Mouse (Mus musculus): ENCODE data around the gene Abcd4. TPM values are rescaled to one million over a fixed set of nuclear protein-coding genes. Genes with fewer than 3 reads are reported as not detected.

Abcd4 gene
- 2.8 and 5.9 TPM in 2 replicates for polyA plus RNA-seq (2012)

DNA sequence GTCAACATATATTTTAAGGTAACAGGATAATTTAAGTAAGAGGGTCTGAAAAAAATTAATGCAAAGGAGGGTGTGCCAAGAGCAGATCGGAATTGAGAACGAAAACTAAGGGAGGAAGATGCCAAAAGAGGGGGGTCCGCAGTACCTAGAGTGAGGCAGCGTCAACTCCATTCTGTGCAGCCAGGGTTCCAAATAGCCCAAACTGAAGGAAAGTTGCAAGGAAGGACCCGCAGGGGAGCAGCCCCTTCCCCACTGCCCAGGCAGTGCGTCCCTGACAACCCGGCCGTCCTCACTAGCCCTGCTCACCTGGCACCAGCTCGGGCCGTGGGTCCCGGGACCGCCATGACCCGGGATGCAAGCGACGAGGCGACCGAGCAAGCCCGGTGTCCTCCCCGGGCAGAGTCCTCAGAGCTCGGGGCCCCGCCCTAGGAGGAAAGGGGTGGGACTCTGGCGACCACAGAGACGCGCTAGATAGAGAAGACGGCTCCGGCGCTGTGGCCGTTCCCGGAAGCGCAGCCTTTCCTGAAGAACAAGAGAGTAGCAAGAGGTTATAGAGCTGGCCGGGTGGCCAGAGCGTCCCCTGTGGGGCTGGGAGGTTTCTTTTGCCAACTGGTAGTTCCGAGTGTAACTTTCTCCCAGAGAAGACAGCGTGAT lies at the start of gene Abcd4:
Abcd4 (minus strand) TSS at position 437 of the 654 bp plus-strand sequence.
- TF ChIP-seq GATA1 (IDR thresholded peaks at IDR 0.05; ENCODE audit: low read length), result no peak

DNA sequence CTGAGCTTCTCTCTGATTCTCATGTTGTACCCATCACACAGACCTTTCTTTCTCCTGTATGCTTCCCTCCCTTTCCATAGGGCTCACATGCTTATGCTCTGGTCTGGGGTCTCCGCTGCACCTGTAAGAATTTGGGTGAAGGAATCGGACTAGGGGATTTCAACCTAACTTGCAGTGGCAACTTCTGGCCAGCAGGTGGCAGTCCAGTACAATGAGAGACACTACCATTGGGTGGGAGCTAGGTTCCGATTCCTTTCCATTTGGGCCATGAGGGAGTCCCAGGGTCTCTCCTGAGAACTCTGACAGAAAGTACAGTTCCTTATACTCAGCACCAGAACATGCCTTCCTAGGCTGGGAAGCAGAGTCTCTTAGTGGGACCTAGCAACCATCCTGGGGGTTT lies 36.7 kb upstream of the Abcd4 start:
- TF ChIP-seq GATA1 (IDR thresholded peaks at IDR 0.05; ENCODE audit: low read length), result no peak

DNA sequence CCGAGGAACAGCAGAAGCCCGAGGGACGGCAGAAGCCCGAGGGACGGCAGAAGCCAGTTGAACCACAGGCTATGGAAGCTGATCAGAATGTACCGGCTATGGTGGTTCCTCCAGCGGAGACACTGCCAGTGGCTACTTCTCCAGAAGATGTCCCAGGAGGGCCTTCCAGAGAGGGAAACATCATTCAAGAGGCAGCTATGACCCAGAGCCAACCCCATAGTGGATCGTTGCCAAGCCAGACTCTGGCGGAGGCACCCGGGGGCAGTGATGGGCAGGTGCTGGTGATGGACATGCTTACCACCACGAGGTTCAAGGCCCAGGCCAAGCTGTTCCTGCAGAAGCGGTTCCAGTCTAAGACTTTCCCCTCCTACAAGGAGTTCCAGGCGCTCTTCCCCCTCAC lies 33.0 kb upstream of the Abcd4 start:
- TF ChIP-seq GATA1 (IDR thresholded peaks at IDR 0.05; ENCODE audit: low read length), result no peak

DNA sequence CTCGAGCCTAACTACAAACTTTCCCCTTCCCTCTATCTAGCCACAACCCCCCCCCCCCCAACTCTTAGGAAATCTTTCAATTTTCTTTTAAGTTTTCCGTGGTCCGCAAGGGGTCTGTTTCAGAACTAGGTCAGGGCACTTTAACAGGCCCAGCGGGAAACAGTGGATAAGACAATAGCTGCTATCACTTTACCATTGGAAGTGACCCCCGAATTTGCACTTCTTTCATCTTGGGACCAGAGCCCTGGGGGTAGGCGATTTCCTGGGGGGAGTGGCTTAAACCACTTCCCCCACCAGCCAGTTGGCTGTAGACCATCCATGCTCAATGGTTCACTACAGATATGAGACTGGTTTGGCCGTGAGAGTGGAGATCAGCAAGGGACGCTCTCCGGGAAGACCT lies 23.4 kb upstream of the Abcd4 start, which contains the start of gene Vrtn:
Vrtn (plus strand) TSS at position 366 of the 400 bp plus-strand sequence.
- TF ChIP-seq GATA1 (IDR thresholded peaks at IDR 0.05; ENCODE audit: low read length), result no peak

DNA sequence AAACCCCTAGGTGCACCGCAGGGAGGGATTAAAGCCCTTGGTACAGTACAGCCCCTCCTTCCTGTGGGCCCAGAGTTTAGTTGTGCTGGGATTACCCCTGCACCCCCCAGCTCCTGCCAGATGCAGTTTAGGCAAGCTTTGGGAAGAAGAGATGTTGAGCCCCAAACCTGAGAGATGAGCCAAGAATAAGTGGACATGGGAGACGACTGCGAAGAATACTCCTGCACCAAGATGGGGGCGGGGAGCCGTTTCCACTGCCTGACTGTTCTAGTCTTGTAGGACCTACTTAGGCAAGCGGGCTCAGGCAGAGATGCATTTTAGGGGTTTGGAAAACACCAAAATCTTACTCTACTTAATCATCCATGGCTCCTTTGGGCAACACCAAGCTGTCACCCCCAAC lies 23.0 kb upstream of the Abcd4 start:
- TF ChIP-seq GATA1 (IDR thresholded peaks at IDR 0.05; ENCODE audit: low read length), result no peak

DNA sequence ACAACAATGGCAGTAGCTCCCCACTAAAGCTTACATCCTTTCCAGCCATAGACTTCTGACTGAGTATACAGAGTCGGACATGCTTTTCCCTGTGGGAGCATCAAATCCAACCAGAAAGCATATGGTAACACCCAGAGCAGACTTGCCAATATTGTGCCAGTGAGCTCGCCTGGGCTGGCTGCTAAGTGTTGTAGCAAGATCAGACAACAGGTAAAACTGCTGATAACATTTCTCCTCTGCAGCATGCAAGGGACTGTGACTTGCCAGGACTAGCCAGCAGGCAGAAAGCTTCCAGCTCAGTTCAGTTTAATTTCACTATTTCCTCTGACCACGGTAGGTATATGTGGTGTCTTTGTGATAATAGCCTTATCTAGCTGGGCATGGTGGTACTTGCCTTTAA lies 14.7 kb upstream of the Abcd4 start:
- TF ChIP-seq GATA1 (IDR thresholded peaks at IDR 0.05; ENCODE audit: low read length), result no peak

DNA sequence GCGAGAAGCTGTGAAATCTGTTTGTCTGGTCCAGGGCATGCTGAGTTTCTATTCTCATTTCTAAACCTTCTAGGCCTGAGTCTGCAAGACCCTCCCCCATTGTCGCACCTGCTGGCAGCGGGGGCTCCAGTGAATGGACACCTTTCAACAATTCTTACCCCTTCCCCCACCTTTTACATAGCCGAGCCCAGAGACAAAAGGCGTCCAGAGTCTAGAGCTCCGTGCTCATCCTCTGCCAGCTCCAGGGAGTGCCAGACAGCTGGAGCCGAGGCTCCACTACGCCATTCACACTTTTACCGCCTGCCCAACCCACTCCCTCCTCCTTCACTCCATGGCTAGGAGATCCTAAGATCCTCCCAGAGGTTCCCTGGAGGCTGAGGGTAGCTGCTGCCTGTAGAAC lies 7.9 kb upstream of the Abcd4 start:
- no peak for TF ChIP-seq GATA1 (IDR thresholded peaks at IDR 0.05; ENCODE audit: low read length)

DNA sequence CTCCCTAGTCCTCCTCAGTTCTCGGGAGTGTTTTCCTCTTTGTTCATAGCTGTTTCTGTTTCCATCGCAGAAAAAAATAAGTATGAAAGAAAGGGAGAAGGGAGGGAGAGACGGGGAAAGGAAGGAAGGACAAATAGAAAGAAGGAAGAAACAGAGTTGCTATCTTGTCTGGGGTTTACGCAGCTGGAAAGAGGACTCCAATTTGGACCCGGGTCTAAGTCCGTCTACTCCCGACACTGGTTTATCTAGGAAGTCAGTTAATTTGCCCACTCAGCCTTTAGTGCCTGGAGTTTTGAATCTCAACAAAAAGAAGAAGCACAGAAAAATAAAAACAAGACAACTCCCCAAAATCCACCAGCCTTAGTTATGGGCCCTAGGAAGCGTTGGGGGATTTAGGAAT lies 7.4 kb upstream of the Abcd4 start:
- no peak for TF ChIP-seq GATA1 (IDR thresholded peaks at IDR 0.05; ENCODE audit: low read length)

DNA sequence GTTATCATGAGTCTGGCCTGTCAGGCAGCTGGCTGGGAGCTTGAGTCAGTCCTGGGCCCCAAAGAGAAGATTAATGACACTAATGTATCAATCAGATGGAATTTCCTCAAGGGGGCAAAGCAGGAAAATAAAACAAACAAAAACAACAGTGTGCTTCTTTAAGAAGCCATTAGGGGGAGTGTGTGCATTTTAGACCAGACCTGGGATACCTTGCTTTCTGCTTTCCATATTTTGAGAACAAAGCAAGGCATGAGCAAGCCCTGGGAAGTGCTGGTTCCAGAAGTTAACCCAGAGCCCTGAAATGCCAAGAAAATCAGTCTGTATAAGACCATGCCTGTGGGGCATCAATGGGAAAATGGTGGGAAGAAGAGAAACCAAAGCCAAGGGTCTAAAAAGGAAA lies 3.8 kb upstream of the Abcd4 start:
- no peak for TF ChIP-seq GATA1 (IDR thresholded peaks at IDR 0.05; ENCODE audit: low read length)

DNA sequence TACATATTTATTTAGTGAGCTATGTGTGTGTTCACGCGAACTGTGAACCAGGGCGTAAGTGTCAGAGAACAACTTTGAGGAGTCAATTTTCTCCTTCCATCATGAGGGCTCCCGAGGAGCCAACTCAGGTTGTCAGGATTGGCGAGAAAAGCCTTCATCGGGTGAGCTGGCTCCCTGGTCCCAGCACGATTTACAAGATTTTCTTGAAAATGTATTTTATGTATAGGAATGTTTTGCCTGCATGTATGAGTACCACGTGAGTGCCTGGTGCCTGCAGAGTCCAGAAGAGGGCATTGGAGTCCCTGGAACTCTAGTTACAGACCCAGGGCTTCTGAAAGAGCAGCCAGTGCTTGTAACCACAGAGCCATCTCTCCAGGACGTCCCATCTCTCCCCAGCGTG lies 450 bp upstream of the Abcd4 start:
- no peak for TF ChIP-seq GATA1 (IDR thresholded peaks at IDR 0.05; ENCODE audit: low read length)

DNA sequence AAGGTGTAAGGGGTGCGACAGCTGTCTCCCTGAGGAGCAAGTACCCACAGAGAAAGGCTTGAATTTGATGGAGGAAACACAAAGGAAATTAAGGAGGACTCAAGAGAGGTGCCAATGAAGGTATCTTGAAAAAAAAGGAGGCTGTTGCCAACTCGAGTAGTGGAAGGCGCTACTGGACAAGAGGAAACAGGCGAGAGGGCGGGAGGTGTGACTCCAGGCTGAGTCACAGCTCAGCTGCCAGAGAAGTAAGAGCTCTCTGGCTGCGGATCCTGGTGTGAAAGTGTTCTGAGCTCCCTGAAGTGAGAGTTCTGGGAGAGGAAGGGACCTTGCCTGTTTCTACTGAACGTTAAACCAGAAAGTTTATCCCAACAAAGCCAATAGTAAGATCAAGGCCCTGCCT lies 2.7 kb downstream of the Abcd4 start:
- TF ChIP-seq GATA1 (IDR thresholded peaks at IDR 0.05; ENCODE audit: low read length), result no peak

DNA sequence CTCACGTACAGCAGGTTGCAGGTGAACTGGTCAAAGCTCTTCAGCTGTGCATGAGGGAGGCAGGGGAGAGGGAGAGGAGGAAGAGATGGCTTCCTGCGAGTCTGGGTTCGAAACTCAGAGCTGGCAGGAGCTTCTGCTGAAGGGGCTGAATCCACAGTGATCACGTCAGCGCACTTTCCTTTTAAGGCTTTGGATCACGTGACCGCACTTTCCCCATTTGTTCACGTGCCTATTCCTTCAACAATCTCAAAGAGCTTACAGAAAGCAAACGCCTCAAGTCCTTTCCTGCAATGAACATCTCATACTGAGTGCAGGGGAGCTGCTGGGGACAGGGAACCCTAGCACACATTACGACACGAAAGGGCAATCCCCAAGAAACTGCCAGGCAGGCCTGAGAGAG lies 3.2 kb downstream of the Abcd4 start:
- no peak for TF ChIP-seq GATA1 (IDR thresholded peaks at IDR 0.05; ENCODE audit: low read length)

DNA sequence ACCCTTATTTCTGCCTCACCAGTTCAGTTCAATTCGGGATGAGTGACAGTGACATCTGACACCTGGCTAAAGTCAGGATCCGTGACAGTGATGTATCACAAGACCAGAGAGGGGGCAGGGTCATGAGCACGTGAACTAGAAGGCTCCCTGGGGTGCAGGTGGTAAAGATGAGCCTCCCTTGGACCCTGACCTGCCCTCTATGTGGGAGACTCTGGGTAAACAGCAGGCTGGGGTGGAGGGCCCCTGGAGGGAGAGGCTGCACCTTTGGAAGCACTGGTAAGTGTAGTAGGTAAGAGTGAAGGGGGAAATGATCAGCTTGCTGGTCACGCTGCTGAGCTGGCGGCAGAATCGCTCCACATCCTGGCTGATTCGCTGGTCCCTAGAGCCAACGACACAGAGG lies 4.7 kb downstream of the Abcd4 start:
- no peak for TF ChIP-seq GATA1 (IDR thresholded peaks at IDR 0.05; ENCODE audit: low read length)

DNA sequence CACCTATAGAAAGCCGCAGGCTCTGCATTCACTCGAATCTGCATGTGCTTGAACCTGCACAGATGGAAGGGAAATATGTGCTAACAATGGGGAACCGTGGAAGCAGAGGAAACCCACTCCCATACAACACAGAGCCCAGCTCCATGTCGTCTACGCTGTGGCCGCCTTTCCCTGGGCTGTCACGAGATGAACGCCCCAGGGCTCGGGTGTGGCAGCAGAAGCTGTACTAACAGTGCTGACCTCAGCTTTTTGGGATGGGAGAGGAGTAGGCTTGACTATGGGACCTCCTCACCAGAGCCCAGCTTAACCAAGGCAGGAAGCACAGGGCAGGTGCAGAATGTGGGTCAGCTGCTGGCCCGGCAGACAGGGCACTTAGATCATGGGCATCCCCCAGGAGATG lies 5.5 kb downstream of the Abcd4 start:
- TF ChIP-seq GATA1 (IDR thresholded peaks at IDR 0.05; ENCODE audit: low read length), result no peak

DNA sequence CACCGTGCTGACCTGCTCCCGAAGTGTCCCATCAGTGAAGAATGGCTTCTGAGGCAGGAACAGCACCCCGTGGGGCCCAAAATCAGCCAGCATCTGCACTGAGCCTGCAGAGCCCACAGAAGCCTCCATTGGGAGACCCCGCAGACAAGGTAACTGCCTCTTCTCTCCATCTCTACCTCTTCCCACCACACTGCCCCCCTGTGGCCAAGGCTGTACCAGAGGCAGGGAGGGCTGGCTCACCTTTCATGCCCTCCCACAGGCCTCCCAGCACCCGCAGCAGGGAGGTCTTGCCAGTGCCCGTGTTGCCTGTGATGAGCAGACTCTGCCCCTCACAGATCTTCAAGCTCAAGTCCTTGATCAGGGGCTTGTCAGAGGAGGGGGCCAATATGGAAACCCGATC lies 11.4 kb downstream of the Abcd4 start:
- no peak for TF ChIP-seq GATA1 (IDR thresholded peaks at IDR 0.05; ENCODE audit: low read length)

DNA sequence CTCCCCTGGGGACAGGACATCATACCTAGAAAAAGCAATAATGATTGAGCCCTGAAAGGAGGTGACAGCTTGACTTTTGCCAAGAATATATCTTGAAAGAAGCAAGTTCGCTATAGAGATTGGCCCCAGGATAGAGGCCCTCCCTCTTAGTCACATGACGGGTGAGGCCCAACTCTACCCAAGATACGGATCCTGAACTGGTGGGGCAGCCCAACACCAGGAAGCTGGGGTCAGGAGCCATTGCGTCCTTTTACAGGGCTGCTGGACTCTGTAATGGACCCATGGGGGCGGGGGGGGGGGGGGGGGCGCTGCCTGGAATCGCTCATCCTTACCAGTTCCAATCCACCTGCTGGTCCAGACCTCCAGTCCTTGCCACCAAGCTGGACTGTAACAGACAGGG lies 13.2 kb downstream of the Abcd4 start:
- no peak for TF ChIP-seq GATA1 (IDR thresholded peaks at IDR 0.05; ENCODE audit: low read length)

DNA sequence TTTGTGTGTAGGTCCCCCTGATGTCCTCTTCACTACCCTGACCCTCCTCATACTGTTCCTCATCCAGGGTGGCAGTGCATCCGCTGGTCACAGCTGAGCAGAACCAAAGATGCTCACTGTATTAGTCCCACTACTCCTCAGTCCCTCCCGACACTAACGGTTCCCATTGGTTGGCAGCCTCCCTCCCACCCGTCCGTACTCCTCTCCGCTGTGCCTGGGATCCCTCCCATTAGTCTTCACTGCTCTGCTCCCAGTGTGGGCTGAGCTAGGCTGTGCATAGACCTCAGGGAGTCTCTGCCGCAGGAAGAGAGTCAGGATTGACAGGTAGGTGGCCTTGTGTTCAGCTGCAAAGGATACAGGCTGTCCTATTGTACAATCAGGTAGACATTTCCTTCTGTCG lies 18.9 kb downstream of the Abcd4 start:
- no peak for TF ChIP-seq GATA1 (IDR thresholded peaks at IDR 0.05; ENCODE audit: low read length)

Data from G1E-ER4 (cell line).